Mouse (Mus musculus) heart, postnatal 25 days (tissue): ENCODE results near the gene Pxn. TPM values are rescaled to one million over a fixed set of nuclear protein-coding genes. Genes with fewer than 3 reads are reported as not detected.

Experiments used
- DNase-seq: peaks from one replicate; pipeline ENCODE4 v3.0.0; 2022; ENCODE audit warnings: low spot score
- intact Hi-C: fragments of 180-260 bp; cut with DNase I; formaldehyde crosslinking; loops from one replicate; pipeline ENCODE4 v1.15.1; 2025
- total RNA-seq, 2 experiments: library from RNA; stranded (reverse); gene quantifications; 2 replicates each; pipeline ENCODE4 v1.2.3; 2021

Gene Pxn
- total RNA-seq: 10 to 100 TPM; 34.4 to 39.5 TPM

DNA sequence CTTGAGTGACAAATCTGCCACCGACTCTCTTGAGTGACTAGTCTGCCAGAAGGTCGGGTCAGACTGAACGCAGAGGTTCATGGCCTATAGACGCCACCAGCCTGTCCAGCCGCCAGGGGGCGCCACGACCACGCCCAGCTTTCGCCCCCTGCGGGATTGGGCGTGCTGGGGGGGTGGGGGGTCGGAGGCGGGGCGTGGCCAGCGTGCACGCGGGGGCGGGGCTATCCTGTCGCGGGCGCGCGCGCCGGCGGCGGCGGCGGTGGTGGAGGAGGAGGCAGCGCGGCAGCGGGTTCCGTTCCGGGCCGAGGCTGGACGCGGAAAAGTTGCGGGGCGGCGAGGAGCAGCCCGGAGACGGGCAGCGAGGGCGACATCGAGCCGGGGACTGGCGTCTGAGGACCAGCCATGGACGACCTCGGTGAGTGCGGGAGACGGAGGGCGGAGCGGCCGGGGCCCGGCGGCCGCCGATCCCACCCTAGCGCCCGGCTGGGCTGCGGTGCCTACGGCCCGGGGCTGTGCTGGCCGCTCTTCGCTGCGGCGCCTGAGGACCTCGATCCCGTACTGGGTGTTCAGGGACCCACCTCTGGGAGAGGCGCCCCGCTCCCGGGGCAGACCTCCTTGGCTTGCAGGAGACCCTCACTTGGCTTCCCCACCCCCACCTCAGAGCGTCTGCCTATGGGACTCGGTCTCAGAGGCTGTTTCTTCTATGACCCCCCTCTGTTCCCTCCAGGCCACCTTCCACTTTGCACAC is at the start of gene Pxn:
TSS of gene Pxn (plus strand) at position 223 of the 748 bp plus-strand sequence.
- peak; percentile 87 for DNase-seq
- intact Hi-C loops: loop anchor here (1.0 kb wide), 2 partner anchors 32 to 50 kb away; no protein-coding TSS in a partner anchor

DNA sequence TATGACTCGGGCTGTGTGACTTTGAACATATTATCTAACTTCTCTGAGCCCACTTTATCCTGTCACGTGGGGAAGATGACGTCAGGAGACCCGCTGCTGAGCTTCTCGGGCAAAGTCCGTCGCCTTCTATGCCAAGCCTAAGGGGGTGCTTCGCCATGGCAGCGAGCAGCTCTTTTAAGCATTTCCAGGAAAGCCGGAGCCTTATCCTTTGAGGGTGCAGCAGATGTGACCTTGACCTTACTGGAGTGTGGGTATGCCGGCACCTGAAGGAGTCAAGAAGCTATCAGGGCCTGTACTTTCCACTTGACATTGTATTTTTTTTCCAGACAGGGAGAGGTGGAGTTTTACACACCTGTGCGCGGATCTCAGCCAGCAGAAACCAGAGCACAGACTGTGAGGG is 47.6 kb upstream of the Pxn start:
- intact Hi-C loops: no loop called here
- no peak for DNase-seq

DNA sequence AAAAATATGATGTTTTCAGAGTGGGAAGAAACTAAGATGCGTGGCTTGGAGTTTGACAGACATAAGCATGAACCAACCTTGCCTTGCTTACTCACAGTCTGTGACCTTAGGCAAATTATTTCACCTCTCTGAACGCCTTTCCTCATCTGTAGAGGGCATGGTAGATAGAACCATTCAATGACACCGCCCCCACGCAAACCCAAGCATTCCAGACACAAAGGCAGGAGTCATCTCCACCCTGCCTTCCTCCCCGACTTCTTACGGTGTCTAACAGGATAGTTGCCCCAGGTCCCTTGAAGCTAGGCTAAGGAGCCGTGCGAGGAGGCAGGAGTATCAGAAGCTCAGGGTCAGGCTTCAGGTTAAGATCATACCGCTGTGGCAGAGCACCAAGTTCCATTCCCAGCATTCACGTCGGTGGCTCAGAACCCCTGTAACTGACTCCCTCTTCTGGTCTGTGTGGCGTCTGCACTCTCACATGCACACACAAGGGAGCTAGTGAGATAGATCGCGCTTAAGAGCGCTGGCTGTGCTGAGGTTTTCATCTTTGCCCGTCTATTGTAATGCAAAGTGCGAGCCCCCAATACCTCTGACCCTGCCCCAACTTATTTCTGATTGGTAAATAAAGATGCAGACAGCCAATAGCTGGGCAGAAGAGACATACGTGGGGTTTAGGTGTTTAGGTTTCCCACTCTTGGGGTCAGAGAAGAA is 41.9 kb upstream of the Pxn start:
- intact Hi-C loops: no loop called here
- DNase-seq: no peak

DNA sequence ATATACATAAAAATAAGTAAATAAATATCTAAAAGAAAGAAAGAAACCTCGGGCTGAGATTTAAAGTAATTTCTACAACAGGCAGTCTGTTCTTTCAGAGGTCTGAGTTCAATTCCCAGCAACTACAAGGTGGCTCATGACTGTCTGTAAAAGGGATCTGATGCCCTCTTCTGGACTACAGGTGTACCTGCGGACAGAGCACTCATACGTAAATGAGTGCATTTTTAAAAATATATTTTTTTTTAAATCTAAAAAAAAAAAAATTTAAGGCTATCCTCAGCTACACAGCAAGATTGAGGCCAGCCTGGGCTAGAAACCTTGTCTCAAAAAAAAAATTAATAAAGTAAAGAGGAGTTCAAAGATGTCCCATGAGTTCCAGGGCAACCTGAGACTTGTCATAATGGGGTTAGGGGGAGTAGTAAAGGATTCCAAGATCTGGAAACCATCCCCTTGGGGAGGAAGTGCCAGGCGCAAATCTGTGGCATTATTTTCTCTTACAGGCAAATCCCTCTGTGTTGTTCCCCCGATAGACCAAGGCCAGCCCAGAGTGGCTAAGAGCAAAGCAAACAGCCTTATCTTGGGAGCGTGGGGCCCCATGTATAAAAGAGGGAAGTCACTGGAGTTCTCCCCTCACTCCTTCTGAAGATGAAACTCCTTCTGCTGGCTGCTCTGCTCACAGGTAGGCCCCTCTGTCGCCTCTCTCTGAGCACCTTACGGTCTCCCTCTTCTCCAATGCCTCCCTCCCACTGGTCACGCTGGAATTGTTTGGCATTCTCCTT is 40.6 kb upstream of the Pxn start, which contains the start of gene Pla2g1b:
TSS of gene Pla2g1b (plus strand) at position 621 of the 779 bp plus-strand sequence.
- DNase-seq: no peak
- intact Hi-C loops: no loop called here

DNA sequence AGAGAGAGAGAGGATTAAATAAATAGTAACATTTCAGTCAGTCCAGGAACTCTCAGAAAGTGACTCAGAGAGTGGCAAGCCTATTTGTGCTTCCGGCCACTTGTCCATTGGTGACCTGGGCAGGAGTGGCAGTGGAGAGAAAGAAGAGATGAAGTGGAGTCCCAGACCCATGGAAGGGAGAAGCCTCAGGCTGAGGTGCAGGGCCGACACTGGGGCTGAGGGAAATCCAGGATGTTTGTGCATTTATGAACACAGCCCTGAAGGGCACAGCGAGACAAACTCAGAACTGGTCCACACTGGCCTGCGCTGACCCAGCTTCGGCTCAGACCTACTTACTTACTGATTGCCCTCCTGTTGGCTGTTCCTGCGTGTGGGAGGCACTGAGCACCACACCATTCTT is 36.7 kb upstream of the Pxn start:
- intact Hi-C loops: no loop called here
- no peak for DNase-seq

DNA sequence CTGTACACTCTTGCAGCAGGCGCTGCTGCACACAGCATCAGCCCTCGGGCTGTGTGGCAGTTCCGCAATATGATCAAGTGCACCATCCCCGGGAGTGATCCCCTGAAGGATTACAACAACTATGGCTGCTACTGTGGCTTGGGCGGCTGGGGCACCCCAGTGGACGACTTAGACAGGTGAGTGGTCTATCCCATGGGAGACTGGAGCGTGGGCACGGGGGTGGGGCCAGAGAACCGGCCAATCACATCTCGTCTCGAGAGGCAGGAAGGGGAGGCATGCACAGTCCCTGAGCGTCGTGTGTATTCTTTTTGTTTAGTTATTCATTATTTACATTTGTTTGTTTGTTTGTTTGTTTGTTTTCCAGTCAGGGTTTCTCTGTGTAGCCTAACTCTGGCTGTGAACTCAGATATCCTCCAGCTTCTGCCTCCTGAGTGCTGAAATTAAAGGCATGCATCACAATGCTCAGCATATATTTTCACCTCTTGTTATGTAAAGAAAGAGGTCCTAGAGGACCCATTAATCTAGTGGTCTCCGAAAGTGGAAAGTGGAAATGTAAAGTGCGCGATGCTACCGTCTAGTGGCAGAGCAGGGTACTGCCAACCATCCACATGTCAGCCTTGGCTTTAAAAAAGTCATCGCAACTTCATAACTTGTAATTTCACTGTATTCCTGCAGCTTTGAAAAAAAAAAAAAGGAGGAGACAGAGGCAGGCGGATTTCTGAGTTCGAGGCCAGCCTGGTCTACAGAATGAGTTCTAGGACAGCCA is 35.5 kb upstream of the Pxn start:
- intact Hi-C loops: no loop called here
- DNase-seq: no peak

DNA sequence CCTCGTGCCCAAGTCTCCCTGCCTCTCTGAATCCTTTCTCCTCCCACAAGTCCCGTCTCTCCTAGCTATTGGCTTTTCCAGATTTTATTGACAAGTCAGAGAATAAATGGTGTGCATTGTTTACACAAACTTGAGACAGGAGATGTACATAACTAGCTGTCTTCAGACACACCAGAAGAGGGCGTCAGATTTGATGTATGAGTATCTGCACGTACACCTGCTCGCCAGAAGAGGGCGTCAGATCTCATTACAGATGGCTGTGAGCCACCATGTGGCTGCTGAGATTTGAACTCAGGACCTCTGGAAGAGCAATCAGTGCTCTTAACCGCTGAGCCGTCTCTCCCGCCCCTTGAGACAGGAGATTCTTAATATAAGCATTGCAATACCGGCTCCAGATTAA is 33.3 kb upstream of the Pxn start:
- intact Hi-C loops: no loop called here
- DNase-seq: no peak

DNA sequence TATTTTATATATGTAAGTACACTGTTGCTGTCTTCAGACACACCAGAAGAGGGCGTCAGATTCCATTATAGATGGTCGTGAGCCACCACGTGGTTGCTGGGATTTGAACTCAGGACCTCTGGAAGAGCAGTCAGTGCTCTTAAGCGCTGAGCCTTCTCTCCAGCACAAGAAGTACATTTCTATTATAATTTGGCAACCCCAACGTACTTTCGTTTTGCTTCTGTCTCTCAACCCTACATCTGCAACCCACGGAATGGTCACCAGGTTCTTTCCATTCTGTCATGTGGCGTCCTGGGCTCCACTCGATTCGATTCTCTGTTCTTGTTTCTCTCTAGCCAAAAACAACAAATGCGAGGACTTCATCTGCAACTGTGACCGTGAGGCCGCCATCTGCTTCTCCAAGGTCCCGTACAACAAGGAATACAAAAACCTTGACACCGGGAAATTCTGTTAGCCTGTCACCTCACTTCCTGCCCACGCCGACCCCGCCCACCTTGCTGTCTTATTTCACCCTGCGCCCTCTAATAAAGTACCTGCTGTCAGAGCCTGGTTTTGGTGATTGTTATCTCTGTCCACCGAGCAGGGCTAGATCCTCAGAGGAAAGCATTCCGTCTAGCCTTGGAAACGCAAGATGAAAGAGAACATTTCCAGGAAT is 32.2 kb upstream of the Pxn start:
- intact Hi-C loops: no loop called here
- DNase-seq: no peak

DNA sequence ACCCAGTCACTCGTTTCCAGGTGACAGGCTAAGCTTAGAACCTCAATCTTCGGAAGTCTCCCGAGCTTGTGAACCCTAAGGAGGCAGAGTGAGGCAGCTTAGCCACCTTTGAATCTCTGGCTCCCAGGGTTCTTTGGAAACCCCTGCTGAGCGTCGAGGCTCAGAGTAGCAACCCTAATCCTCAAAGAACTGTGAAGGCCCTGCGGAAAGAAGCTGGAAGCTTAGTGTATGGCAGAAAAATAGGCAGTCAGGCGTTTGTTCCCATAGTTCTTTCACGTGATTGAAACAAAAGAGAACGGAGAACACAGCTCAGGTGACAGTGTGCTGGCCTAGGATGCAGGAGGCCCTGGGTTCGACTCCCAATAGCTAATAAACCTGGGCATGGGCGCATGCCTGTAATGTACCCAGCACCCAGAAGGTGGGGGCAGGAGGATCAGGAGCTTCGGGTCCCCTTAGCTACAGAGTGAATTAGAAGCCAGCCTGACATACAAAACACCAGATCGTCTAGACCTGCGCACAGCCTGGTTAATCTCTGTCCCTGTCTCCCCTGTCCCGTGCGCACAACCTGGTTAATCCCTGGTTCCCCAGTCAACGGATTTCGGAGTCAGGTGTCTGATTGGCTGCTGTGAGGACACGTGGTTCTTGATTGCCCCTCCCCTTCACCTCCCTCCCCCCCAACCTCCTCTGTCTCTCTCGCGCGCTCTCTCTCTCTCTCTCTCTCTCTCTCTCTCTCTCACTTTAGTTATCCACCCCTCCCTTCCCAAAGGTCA is 31.0 kb upstream of the Pxn start:
- DNase-seq: no peak
- intact Hi-C loops: no loop called here

DNA sequence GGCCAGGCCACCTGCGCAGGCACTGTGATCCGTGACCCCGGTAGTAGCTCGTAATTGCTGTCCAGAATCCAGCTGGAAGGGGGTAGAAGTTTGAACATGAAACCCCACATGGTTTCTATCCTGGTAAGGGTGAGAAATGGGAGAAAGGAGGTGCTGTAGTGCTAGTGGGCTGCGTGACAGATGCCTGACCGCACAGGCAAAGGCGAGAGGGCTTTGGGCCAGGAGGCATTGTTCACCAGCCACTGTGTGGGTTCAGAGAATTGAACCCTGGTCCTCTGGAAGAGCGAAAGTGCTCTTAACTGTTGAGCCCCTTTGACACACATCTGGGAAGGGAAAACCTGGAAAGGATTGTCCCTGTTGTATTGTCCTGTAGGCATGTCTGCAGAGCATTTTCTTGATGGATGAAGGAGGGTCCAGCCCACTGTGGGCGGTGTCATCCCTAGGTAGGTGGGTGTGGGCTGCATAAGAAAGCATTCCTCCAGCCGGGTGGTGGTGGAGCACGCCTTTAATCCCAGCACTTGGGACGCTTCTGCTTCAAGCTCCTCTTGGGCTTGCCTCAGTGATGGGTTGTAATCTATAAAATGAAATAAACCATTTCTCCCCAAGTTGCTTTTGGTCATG is 30.3 kb upstream of the Pxn start:
- intact Hi-C loops: no loop called here
- DNase-seq: no peak

DNA sequence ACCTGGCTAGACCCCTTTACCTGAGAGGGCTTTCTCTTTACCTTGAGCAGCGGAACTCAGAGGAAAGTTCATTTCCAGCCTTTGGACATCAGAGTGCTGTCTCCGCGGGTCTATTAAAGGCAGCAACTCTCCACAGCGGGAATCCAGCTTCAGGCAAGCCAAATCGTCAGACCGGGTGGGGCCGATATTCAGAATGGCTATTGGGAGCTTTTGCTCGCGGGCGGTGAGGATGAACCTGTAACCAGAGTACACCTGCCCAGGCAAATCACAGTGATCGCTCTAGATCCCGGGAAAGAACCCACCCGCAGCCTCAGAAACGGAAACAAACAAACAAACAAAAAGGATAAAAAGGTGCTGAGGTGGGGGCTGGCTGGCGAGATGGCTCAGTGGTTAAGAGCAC is 26.9 kb upstream of the Pxn start:
- intact Hi-C loops: no loop called here
- no peak for DNase-seq

DNA sequence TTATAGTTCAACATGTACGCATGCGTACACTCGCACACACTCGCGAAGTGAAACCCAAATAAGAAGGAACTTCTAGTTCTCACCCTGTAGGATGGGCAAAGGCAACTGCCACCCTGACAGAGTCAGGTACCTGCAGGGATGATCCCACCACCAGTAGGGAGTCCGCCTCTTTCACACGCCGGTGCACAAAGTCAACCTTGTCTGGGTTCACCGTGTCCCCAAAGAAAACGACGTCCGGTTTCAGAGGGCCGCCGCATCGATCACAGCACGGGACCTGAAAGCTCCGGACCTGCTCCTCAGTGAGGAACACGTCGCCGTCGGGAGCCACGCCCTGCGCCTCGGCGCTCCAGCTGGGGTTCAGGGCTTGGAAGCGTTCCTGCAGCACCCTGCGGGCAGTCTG is 26.4 kb upstream of the Pxn start:
- no peak for DNase-seq

DNA sequence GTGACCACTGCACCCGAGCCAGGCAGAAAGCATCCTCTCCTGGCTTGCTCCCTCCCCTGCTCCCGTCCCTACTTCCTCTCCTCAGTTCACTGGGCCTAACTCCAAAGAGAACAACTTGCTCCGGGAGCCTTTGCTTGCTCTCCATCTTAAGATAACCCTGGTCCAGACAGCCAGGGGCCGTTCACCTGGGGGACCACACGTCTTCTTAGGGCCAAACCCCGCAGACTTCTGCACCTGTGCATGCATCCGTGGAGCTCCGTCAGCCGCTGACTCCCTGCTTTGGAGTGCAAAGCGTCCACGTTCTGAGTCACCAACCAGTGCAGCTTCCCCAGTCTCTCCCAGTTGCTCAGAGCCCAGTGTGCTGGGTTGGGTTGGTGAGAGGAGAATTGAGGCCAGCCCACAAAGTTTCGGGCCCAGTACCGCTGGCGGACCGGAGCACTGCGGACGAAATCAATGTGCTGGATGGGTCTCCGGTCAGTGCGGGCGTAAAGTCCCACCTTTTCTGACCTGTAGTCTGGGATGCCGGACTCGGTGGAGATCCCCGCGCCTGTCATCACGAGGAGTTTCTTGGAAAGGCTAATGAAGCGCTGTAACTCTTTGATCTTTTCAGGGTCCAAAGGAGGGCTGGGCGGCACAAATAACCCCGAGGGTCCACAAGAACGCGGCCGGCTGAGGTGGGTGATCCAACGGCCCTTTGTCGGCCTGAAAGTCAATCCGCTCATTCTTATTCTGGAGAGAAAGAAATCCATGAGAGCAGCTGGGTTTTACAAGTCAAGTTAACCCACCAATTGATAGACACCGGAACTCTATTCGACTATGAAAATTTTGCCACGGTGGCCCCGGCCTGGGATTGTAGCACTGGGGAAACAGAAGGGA is 23.8 kb upstream of the Pxn start:
- intact Hi-C loops: no loop called here
- no peak for DNase-seq

More for the DNA sequence above, 26.4 kb upstream of the Pxn start:
- intact Hi-C loops: no loop called here

DNA sequence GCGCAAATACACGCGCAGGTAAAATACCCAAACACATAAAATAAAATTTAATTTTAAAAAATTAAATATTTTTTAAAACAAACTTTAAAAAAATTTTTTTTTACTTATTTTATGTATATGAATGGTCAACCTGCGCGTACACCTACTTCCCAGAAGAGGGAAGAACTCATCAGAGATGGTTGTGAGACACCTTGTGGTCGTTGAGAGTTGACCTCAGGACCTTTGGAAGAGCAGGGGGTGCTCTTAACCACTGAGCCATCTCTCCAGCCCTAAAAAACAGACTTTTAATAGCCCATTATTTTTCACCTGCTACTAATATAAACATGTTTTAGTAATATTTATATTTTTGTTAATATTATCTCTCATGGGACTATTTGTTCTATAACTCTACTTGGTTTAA is 23.1 kb upstream of the Pxn start:
- no peak for DNase-seq
- intact Hi-C loops: no loop called here

DNA sequence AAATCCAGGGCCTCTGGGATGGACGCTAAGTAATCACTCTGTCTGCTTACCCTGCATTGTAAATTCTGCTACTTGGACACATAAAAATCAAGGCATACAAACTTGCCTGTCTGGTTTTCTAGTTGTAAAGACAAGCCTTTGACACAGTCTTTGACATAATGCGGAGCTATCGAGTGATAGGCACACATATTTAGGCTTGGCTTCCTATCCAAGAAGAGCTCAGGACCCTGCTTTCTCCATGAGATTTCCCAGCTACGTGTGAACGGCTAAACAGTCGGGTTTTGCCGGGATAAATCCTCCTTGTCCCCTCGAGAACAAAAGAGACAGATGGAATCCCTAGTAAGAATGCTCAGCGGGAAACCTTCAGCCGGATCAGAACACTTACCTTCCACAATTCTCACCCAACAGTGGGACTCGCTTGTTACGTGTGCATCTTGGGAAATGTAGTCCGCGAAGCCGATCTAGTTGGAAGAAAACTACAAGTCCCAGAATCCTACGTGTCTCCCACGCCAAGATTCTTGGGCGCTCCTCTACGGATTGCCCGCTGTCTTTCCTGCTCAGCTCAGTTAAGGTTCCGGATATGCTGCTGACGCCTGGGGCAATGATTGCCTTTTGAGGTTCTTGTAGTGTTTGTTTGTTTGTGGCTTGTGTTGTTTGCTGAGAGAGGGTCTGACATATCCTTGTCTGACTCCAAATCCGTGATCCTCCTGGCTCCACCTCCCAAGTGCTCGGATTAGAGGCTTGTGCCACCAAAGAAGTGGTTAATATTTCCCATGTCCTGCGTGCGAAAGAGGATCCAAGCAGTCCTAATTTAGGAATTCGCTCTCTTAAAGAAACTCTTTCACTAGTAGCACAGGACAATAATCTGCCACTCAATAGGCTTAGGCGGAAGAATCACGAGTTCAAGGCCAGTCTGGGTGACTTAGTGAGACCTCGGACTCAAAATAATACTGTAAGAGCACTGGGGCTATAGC is 22.2 kb upstream of the Pxn start, which contains the start of gene Sirt4:
TSS of gene Sirt4 (minus strand) at position 779 of the 974 bp plus-strand sequence.
- peak; percentile 73 for DNase-seq
- intact Hi-C loops: no loop called here

DNA sequence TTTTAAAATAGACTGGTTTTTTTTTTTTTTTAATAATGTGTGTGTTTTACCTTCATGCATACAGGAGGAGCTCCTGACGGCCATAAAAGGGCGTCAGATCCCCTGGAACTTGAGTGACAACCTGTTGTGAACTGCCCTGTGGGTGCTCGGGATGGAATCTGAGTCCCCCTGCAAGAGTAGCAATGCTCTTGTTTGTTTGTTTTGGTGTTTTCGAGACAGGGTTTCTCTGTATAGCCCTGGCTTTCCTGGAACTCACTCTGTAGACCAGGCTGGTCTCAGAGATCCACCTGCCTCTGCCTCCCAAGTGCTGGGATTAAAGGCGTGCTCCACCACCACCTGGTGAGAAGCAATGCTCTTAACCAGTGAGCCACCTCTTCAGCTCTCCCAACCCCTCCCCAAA is 21.5 kb upstream of the Pxn start:
- intact Hi-C loops: no loop called here
- DNase-seq: no peak
